Mouse (Mus musculus) megakaryocyte, embryonic 14.5 days (primary cell): ENCODE data around the gene 5530401A14Rik. TPM values are rescaled to one million over a fixed set of nuclear protein-coding genes. Genes with fewer than 3 reads are reported as not detected.

Source experiments
- H3K27me3 ChIP-seq: replicated peaks from 2 replicates; pipeline ENCODE3; 2012; ENCODE audit warnings: inconsistent platforms
- H3K36me3 ChIP-seq: replicated peaks from 2 replicates; pipeline ENCODE3; 2012; ENCODE audit warnings: low read length, inconsistent platforms, mixed read lengths
- H3K4me1 ChIP-seq: 2 replicates; pipeline ENCODE4 v1.6.1; 2012; ENCODE audit warnings: inconsistent platforms
- H3K4me3 ChIP-seq: replicated peaks from 2 replicates; pipeline ENCODE3; 2012; ENCODE audit warnings: moderate library complexity, mild to moderate bottlenecking, inconsistent platforms
- H3K9me3 ChIP-seq: 2 replicates; pipeline ENCODE4 v1.6.1; 2012; ENCODE audit warnings: inconsistent platforms
- FLI1 ChIP-seq: IDR thresholded peaks from 2 replicates; pipeline ENCODE4 v1.6.1; 2012; ENCODE audit warnings: low read length, inconsistent platforms, mixed read lengths
- GATA1 ChIP-seq: IDR thresholded peaks from 3 replicates; pipeline ENCODE4 v1.6.1; 2012; ENCODE audit warnings: mixed read lengths, low read length, inconsistent platforms, borderline replicate concordance
- polyA plus RNA-seq: library from polyadenylated mRNA; stranded (reverse); fragments of >175 nt; gene quantifications from 2 replicates; pipeline ENCODE4 v1.2.3, GENCODE M21; 2012; ENCODE audit warnings: low replicate concordance; ENCODE audit not compliant: insufficient read depth

5530401A14Rik gene
- polyA plus RNA-seq, 1 experiment, result not detected

- no peaks in the 10 kb centered on the region for H3K36me3 ChIP-seq
- peaks cover 2% of the 10 kb centered on the region for H3K27me3 ChIP-seq
- no peaks in the 10 kb centered on the region for H3K9me3 ChIP-seq
- TF ChIP-seq GATA1 (no peak), FLI1 (no peak)
- no peak overlapping the region for H3K4me3 ChIP-seq
- H3K4me1 ChIP-seq, result 0 out of 2 replicates have a peak, but pooled peaks cover 3% of the 10 kb centered on the region
Measured at GRCm38 (mm10) chr11:81865661-81866382, 5.3 kb downstream of the 5530401A14Rik start.

GRCm38 (mm10) chr11:81871506-81872213 is 11.2 kb downstream of the 5530401A14Rik start:
- Histone ChIP-seq H3K4me1 (no peaks in the 10 kb centered on the region), H3K36me3 (no peaks in the 10 kb centered on the region), H3K9me3 (no peaks in the 10 kb centered on the region), H3K27me3 (no peaks in the 10 kb centered on the region), H3K4me3 (no peak overlapping the region)
- no peak for TF ChIP-seq FLI1
- TF ChIP-seq GATA1, result no peak

- Histone ChIP-seq H3K4me1 (no peaks in the 10 kb centered on the region), H3K9me3 (no peaks in the 10 kb centered on the region), H3K27me3 (no peaks in the 10 kb centered on the region), H3K4me3 (no peak overlapping the region), H3K36me3 (no peaks in the 10 kb centered on the region)
- TF ChIP-seq GATA1 (no peak), FLI1 (no peak)
Measured at GRCm38 (mm10) chr11:81896511-81896910, 36.0 kb downstream of the 5530401A14Rik start.

GRCm38 (mm10) chr11:81897547-81898354 is 37.3 kb downstream of the 5530401A14Rik start:
- Histone ChIP-seq H3K4me3 (no peak overlapping the region), H3K36me3 (no peaks in the 10 kb centered on the region), H3K4me1 (no peaks in the 10 kb centered on the region), H3K9me3 (no peaks in the 10 kb centered on the region), H3K27me3 (no peaks in the 10 kb centered on the region)
- TF ChIP-seq GATA1 (no peak), FLI1 (no peak)

- Histone ChIP-seq H3K4me3 (no peak overlapping the region), H3K4me1 (no peaks in the 10 kb centered on the region), H3K27me3 (no peaks in the 10 kb centered on the region), H3K36me3 (no peaks in the 10 kb centered on the region), H3K9me3 (no peaks in the 10 kb centered on the region)
- no peak for TF ChIP-seq GATA1
- no peak for TF ChIP-seq FLI1
Measured at GRCm38 (mm10) chr11:81902318-81902717, 41.8 kb downstream of the 5530401A14Rik start.

- no peaks in the 10 kb centered on the region for H3K27me3 ChIP-seq
- TF ChIP-seq GATA1 (no peak), FLI1 (no peak)
- H3K4me3 ChIP-seq, result no peak overlapping the region
- H3K9me3 ChIP-seq, result no peaks in the 10 kb centered on the region
- no peaks in the 10 kb centered on the region for H3K36me3 ChIP-seq
- no peaks in the 10 kb centered on the region for H3K4me1 ChIP-seq
Measured at GRCm38 (mm10) chr11:81908760-81909159, 48.3 kb downstream of the 5530401A14Rik start.

- Histone ChIP-seq H3K4me1 (no peaks in the 10 kb centered on the region), H3K9me3 (no peaks in the 10 kb centered on the region), H3K27me3 (no peaks in the 10 kb centered on the region), H3K36me3 (no peaks in the 10 kb centered on the region), H3K4me3 (no peak overlapping the region)
- TF ChIP-seq FLI1, result no peak
- TF ChIP-seq GATA1, result no peak
Measured at GRCm38 (mm10) chr11:81909397-81909894, 49.0 kb downstream of the 5530401A14Rik start.

GRCm38 (mm10) chr11:81913071-81913470 is 52.6 kb downstream of the 5530401A14Rik start:
- Histone ChIP-seq H3K4me3 (no peak overlapping the region), H3K4me1 (no peaks in the 10 kb centered on the region), H3K36me3 (no peaks in the 10 kb centered on the region), H3K27me3 (no peaks in the 10 kb centered on the region), H3K9me3 (no peaks in the 10 kb centered on the region)
- TF ChIP-seq FLI1, result no peak

- TF ChIP-seq FLI1 (no peak), GATA1 (no peak)
- Histone ChIP-seq H3K27me3 (no peaks in the 10 kb centered on the region), H3K4me3 (no peak overlapping the region), H3K9me3 (no peaks in the 10 kb centered on the region), H3K36me3 (no peaks in the 10 kb centered on the region), H3K4me1 (no peaks in the 10 kb centered on the region)
Measured at GRCm38 (mm10) chr11:81915501-81915900, 55.0 kb downstream of the 5530401A14Rik start.

- H3K36me3 ChIP-seq, result no peaks in the 10 kb centered on the region
- H3K4me1 ChIP-seq, result no peaks in the 10 kb centered on the region
- no peaks in the 10 kb centered on the region for H3K9me3 ChIP-seq
- TF ChIP-seq FLI1, result no peak
- no peak for TF ChIP-seq GATA1
- no peak overlapping the region for H3K4me3 ChIP-seq
- H3K27me3 ChIP-seq, result no peaks in the 10 kb centered on the region
Measured at GRCm38 (mm10) chr11:81923096-81923495, 62.6 kb downstream of the 5530401A14Rik start.
